Mouse (Mus musculus): Measurements from ENCODE around the gene Arf5.
A peak's percentile ranks its signal among the peaks of the same experiment; 100 is the strongest.

The Arf5 gene

GRCm38 (mm10) chr6:28428290-28428689 lies 4.9 kb downstream of the Arf5 start, which contains the start of gene Gcc1:
Gene Gcc1, minus strand, starts transcription at chr6:28428390.
- no peak for DNase-seq

DNA sequence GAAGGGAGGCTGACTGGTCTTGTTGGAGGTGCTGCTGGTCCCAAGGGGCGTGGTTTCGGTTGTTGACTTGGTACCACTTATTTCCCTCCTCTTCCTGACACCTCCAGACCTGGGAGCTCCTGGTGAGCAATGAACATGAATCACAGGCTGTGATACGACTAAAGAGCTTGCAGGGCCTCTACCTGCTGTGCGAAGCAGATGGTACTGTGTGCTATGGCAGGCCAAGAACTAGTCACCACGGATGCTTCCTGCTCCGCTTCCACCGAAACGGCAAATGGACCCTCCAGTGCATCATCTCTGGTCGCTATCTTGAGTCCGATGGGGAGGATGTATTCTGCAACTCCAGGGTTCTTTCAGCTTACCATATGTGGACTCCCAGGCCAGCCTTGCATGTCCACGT lies 6.5 kb downstream of the Arf5 start:
- DNase-seq = no peak

- no peak for DNase-seq
Observed at GRCm38 (mm10) chr6:28430795-28431537, 7.6 kb downstream of the Arf5 start.

GRCm38 (mm10) chr6:28431538-28431855 lies 8.1 kb downstream of the Arf5 start:
- no peak for DNase-seq

DNA sequence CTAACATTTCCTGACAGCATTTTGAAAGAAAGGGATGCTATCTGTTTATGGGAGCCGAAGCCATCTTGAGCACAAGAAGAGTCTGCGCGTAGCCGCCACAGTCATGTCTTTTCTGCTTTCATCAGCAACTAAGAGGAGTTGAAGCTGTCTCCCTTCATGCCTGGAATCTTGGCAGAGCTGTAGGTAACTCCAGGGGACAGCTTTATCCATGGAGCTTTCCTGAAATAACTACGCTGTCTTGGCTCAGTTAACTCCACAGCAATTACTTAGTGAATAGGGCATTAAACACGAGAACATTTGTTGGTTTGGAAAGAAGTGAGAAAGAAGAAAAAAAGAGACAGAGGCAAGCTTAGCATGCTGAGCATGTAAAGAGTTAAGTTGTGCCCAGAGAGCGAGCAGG lies 24.6 kb downstream of the Arf5 start:
- no peak for DNase-seq

DNA sequence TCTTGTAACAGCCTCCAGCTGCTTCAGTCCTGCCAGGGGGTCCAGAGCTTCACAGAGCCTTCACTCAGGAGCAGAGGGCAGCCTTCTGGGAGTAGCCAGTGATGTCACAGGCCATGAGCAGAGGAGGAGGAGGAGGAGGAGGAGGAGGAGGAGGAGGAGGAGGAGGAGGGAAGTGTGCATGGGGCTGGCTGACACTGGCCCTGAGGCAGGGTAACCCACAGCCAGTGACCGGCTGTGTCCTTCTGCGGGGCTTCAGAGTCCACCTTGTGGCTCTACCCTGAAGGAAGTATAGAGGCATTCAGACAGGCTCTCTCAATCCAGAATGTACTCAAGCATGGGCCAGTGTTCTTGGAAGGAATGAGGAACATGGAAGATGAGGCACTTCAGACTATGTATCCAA lies 25.9 kb downstream of the Arf5 start, which contains the start of gene Pax4:
Gene Pax4 (minus strand): TSS at position 101 of the 400 bp plus-strand sequence.
- DNase-seq = no peak

DNA sequence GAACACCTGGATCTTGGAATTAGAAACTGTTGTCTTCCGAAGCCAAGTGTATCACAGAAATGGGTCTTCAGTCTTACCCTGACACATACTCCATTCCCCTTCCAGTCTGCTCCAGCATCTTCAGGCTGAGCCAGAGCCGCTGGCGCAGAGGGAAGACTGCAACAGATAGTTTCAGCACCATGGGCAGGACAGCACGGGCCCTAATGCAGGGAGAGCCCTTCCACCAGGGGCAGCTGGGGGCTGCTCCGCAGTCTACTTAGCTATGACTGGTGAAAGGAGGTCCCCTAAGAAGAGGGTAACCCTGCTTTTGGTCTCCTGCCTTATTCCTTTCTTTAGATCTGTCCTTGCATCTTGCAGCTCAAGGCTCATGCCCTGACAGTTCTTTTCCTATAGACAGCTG lies 27.1 kb downstream of the Arf5 start:
- DNase-seq = no peak

GRCm38 (mm10) chr6:28450977-28451376 lies 27.6 kb downstream of the Arf5 start:
- no peak for DNase-seq

GRCm38 (mm10) chr6:28459221-28459668 lies 35.9 kb downstream of the Arf5 start:
- DNase-seq = no peak

GRCm38 (mm10) chr6:28460534-28460933 lies 37.2 kb downstream of the Arf5 start:
- peak; percentile 84 for DNase-seq

DNA sequence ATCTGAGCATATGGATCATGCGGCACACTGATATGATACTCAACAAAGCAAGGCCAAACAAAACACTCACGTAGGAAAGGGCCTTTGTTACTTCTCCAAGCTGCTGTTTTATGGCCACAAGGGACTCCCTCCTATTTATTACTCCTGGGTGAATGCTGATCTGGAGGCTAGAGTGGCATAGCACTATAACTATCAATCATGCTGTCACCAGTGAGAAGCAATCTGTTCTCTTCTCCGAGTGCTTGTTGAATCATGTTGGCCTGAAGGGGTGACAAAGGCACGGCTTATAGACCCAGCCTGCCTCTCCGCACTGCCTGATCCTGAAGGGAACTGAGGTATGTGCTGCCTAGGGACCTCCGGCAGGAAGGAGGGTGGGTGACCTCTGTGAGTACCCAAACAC lies 41.3 kb downstream of the Arf5 start:
- no peak for DNase-seq

DNA sequence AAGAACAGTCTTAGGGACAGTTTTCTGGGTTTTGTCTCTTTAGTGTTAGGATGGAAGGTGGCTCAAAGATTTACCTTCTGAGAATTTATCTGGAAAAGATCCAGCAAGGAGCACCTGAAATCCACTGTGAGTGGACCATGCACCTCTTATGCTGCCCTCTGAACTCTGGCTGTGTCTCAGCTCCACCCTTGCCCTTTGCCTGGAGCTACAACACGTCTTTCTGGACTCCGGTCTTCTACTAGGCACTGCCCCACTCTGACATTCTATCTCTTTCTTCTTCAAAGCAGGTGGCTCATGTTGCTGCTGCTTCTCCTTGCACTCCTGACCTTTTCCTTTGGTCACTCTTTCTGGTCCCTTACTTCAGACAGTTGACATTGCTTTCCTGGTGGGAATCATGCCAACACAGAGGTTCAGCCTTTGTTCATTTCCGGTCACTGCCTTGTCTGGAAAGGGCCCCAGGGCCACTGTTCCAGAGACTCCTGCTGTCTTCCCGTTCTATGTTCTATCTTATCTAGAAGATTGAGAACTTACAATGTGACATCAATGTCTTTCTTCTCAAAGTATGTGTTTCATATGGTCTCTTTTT lies 46.8 kb downstream of the Arf5 start:
- DNase-seq = no peak

GRCm38 (mm10) chr6:28470621-28471020 lies 47.3 kb downstream of the Arf5 start:
- no peak for DNase-seq

GRCm38 (mm10) chr6:28471284-28472035 lies 48.1 kb downstream of the Arf5 start:
- no peak for DNase-seq

DNA sequence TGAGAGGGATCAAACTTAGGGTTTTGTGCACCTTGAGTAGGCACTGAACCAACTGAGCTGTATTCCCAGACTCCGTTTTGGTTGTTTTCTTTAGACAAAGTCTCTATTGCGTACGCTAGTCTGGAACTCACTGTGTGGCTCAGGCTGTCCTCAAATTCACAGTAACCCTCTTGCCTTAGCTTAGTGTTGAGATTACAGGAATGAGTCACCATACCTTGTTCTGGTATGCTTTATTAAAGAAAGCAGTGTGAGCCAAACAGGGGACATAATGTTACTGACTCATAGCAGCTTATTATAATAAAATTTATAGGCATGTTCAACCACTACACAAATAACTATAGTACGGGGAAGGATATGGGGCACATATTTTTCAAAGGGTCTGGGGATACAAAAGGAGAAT lies 50.9 kb downstream of the Arf5 start:
- DNase-seq = no peak

DNA sequence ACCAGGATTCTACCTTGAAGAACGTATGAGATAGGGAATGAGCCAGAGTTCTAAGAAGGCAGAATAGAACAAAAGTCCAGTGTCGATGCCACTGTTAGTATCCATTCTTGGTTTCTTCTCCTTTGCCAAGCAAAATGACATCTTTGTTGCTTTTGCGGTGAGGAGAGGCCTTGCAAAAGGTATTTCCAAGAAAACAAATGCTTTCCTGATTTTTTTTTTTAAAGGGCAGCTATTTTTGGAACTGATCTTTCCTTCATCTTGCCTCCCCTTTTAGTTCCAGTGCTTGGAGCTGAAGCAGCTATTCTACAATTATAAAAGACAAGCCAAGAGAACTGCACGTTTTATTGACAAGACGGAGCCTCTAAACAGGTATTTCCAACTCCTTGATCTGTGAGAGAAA lies 51.5 kb downstream of the Arf5 start, which contains the start of gene Snd1:
Gene Snd1 (plus strand): TSS at position 301 of the 400 bp plus-strand sequence.
- no peak for DNase-seq

All from kidney, postnatal 10 days (tissue).